Mouse (Mus musculus) adrenal gland, postnatal 4 days (tissue): Measurements from ENCODE around the gene Gm20388. TPM values are rescaled to one million over a fixed set of nuclear protein-coding genes. Genes with fewer than 3 reads are reported as not detected.

Experiments
- DNase-seq, 2 experiments: peaks; one replicate each; pipeline ENCODE4 v3.0.0; 2021 to 2022; ENCODE audit warnings: low spot score in 2 of 2, mixed read lengths in 2 of 2
- total RNA-seq, 2 experiments: library from RNA; stranded (reverse); gene quantifications; 2 replicates each; pipeline ENCODE4 v1.2.3; 2021

Gene Gm20388
- total RNA-seq, 2 experiments from 2014 or later: 8.8 TPM; not detected in 1

DNA sequence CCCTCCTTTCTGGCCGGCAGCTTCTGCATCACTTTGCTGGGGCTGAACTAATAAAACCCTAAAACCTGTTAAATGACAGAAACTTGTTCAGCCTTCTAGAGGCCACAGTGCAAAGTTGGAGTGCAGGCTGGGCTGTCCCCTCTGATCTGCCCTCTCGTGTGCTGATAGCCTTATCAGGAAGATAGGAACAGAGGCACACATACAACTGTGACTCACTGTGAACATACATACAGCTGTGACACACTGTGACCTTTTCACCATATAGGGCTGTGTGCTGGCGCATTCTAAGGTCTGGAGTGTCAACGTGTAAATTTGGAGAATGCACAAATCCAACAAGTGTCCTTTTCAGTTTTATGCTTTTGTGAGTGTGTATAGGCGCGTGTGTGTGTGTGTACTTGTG, 543.8 kb downstream of the Gm20388 start:
- DNase-seq: no peak

DNA sequence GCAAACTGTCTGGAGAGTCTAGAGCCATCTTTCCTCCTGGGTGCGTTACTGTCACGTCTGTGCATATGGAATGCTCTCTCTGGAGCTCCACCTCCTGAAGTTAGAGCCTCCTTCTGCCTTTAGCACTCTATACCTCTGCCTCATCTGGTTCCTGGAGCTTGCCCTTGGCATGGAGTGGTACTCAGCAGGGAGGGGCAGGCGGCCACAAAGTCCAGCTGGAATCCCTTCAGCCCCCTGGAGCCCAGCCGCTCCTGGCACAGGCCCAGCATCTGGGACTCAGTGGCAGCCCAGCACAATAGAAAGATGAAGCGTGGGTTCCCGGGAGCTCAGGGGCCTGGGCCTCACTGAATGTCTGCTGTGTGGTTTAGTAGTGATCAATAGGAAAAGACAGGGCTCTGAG, 549.7 kb downstream of the Gm20388 start:
- no peak for DNase-seq

DNA sequence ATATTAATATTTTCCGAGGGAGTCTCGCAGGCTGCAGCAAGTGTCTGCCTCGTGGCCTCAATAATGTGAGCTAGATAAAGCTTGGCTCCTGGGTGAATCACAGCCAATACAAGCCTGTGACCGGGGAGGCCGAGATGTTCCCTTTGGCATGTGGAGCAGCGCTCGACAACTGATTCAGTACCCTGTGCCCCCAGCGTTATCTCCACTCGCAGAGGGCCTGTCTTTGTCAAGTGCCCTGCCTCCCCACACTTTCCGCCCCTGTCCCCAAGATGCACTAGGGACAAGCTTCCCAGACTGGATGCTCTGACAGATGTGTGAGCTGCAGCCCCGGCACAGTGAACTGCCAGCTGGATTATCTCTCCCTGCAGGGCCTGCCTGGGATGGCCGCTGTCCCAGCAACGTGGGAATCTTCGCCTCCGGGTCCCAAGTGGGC, 551.5 kb downstream of the Gm20388 start:
- DNase-seq: no peak

DNA sequence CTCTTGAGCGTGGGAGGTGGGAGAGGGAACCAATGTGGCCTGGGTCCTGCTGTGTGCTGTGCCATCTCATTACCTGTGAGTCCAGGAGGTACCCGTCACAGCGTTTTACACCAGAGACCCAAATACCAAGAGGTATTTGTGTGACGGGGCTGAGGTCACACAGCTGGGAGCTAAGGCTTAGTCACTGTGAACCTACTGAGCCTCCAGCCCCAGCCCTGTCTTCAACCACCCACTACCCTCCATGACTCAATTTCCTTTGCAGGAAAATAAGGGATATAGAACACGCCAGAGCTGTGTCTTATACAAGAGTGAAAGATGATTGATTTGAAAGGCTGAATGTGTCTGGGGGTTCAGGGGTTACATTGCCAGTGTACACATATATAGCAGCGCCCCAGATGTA, 552.0 kb downstream of the Gm20388 start:
- DNase-seq: no peak

DNA sequence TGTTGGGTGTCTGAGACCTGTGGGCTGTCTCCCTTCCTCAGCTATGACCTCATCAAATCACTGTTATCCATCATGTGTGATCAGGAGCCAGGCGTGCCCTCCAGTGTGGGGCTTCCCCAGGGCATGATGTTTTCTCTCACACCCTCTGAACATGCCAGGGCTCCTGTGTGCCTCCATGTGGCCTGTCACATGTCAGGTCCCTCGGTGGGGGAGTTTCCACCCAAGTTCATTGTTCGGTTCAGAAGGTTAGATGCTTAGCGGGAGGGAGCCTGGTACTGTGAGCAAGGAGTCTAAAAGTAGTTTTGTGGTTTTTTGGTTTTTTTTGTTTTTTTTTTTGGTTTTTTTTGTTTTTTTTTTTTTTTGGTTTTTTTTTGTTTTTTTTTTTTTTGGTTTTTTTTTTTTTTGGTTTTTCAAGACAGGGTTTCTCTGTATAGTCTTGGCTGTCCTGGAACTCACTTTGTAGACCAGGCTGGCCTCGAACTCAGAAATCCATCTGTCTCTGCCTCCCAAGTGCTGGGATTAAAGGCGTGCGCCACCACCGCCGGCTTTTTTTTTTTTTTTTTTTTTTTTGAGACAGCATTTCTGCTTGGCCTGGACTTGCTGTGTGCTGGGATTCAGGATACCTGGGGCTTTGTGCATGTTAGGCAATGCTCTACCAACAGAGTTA, 553.4 kb downstream of the Gm20388 start:
- DNase-seq: no peak

DNA sequence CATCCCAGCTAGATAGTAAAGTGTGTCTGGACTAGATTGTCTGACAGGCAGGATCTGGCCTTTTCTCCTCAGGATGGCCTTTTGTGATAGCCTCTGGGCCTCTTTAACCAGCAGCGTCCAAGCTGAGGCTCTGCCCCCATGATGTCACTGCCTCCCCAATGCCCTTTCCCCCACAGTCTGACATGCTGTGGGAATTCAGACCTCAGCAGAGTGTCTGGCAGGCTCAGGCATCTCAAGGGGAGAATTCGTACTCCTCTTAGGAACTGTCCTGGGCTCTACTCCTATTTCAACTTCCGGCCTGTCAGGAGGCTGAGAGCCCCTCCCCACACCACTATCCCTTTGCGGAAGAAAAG, 553.9 kb downstream of the Gm20388 start:
- DNase-seq: no peak

DNA sequence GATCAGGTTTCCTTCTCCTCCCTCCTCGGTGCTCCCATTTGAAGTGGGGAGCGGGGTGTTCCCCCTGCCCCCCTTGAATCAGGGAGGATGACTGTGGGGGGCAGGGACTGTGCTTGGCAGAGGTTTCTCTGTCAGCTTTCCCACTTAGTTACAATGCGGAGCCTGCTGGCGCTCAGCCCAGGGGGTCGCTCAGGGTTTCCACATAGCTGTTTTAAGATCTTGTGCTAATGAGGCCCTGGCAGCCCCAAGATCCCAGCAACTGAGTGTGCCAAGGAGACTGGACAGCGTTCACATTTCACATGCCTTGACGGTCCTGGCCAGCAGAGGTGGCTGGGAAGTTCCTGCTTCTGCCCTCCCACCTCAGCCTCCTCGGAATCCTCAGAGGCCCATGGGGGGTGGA, 555.1 kb downstream of the Gm20388 start:
- no peak for DNase-seq

DNA sequence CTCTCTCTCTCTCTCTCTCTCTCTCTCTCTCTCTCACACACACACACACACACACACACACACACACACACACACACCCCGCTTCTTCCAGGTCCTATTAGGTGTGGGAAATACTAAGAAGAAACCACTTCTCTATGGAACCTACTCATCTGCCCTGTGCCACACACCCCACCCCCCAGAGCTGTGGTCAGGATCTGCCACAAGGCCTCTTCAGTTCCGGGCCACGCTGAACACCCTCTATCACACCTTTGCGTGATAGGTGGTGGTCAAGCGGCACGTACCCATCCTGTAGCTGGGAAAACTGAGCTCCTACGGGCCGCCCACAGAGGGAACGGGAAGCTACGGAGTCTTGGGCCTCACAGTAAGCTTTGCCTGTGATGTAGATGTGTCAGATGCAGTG, 555.6 kb downstream of the Gm20388 start:
- no peak for DNase-seq

DNA sequence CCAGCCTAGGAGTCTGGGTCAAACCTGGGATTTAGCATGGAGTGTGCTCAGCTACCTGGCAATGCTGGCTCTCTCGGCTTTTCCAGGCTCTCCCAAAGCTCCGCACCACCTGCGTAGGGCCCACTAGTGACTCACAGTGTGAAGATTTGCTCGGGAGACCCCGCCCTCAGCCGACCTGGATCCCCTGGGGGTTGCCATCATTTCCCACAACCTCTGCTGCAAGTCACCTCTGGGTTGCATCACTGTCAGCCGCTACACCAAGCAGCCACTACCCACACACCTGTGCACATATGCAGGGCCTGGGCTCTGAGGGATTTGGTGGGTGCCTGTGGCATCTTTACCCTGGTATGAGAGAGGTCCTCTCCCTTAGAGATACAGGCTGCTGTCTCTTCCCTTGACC, 557.0 kb downstream of the Gm20388 start:
- DNase-seq: no peak

DNA sequence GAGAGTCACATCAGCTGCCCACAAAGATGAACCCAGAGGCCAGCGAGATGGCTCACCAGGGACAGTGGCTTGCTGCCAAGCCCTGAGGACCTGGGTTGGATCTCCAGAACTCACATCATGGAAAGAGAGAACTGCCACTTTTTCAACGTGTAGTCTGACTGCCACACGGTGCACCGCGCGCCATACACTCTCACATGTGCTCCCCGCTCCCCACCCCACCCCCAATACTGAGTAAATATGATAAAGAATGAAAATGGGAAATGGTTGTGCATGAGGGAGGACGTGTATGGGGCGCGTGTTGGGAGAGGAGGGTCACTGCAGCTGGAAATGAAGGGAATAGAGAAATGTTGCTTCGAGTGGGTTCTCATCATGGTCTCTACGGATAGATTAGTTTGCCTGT, 559.5 kb downstream of the Gm20388 start:
- DNase-seq: no peak

DNA sequence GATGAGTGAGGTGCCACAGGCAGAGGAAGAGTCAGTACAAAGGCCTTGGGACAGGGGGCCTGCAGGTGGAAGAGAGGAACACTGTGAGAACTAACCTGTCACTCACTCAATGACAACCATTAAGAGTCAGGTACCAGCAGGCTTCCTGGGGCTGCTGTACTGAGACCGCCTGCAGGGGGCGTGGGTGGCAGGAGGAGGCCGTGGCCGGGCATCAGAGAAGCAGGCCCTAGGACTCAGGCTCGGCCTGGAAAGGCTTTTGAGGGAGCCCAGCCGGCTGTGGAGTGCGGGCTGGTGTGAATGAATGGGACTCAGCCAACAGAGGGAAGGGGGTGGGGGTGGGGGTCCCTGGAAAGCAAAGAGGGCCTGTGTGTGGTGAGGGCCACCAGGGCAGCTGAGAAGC, 560.5 kb downstream of the Gm20388 start:
- no peak for DNase-seq

DNA sequence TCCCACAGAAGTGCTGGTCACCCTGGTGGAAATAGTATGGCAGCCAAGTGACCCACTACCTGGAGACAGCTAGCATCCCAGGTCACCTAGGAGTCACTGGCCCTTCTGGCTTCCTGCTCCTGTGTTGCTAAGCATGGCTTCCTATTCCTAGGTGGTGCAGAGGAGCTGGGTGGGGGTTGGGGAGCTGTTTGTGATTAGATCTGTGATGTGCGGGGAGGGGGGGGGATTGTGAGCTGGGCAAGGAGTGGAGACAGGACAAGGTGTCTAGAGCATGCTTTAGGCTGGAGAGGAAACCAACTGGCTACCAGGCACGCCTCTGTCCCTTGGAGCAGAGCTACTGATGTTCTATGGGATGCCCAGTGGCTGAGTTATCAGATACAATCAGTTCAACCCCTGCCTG, 561.1 kb downstream of the Gm20388 start:
- DNase-seq: no peak

DNA sequence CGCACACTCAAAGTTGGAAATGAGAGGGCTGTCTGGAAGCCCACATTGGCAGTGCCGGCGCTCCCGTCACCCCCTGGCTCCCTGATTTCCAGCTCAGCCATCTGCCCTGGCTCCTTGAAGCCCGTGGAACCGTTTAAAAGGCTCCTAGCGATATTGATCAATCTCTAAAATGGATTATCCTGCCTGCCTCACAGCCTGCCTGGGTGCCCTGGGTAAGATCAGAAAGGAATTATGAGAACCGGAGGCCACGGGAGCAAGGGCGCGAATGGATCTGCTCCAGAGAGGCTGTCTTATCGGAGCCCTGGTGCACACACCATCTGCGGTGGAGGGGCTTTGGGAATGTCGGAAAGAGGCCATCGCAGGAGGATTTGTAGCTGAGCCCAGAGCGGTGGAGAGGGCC, 561.6 kb downstream of the Gm20388 start:
- DNase-seq: no peak

DNA sequence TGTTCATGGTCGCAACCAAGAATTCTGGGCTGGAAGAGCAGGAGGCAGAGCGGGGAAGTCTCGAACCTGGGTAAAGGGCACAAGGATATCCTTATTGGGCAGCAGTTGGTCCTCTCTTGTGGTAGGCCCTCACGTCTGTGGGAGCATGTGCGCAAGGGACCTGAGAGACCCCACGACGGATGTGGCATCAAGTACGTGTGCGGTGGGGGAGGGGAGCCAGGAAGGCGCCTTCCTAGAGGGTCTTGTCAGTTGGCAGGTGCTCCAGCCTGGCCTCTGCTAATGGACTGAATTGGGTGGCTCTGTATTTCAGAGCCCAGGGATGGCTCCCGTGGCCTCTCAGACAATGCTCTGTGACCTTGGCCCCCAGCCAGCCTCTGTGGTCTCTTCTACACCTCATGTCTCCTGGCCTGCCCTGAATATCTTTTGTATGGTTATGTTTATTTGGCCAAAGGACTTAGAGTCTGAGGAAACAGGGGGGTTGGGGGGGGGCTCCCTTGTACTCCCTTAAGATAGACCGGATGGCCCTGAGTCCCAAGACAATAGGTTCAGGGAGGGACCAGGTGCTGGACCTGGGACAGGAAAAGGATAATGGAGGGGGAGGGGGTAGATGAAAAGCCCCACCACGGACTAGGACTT, 563.2 kb downstream of the Gm20388 start:
- DNase-seq: no peak

DNA sequence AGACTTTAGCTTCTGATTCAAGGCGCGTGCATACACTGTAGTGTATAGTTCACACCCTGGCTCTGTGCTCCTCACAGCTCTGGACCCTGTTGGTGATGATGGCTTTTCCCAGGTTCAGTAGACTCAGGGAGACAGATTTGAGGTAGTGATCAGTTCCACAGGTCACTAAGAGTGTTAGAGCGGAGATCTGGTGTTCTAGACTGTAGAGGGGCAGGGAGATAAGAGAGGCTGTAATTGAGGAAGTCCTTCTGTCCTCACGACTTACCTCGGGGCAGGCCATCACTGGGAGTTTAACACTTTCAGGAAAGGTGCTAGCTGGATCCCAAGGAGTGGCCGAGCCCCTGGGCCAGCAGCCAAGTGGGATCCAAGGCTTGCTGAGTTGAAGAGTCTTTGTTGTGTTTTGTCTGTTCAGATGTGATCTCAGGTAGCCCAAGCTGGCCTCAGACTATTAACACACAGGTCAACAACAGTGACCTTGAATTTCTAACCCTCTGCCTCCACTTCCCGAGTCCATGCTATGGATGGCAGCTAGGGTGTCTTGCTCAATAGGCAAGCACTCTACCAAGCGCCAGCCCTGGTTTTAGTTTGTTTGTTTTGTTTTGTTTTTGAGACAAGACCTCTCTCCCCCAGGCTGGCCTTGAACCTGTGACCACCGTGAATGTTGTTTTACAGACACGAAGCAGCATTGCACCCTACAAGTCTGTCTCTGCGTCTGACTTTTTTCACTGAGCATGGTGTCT, 564.0 kb downstream of the Gm20388 start:
- DNase-seq: no peak

DNA sequence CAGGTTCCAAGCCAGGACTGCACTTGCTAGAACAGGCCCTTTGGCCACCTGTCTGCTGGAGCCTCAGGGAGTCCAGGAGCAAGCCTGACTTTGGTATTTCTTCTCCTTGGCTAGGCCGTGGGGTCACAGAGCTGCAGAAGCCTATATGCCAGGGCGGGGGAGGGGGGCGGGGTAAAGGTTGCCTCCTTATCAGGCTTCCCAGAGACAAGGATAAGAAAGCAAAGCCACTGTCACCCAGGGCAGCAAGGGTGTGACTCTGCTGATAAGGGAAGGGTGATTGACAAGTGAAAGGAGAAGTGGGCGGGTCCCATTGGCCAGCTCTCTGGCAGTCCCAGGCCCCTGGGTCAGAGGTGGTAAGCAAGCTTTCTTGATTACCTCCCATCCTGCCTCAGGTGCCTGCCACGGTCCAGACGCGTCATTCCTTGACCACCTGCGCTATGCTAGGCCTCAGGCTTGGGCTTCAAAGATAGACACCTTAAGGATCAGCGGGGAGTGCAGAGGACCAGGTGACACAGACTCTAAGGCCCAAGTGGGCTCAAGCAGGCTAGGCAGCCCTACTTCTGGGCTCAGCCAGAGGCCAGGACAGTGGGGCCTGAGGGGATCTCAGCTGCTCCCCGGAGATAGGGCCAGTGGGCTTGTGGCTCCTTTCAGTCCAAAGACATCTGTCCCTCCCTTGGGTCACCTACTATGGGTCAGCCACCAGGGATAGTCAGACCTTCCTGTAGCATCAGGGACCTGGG, 565.0 kb downstream of the Gm20388 start:
- no peak for DNase-seq

DNA sequence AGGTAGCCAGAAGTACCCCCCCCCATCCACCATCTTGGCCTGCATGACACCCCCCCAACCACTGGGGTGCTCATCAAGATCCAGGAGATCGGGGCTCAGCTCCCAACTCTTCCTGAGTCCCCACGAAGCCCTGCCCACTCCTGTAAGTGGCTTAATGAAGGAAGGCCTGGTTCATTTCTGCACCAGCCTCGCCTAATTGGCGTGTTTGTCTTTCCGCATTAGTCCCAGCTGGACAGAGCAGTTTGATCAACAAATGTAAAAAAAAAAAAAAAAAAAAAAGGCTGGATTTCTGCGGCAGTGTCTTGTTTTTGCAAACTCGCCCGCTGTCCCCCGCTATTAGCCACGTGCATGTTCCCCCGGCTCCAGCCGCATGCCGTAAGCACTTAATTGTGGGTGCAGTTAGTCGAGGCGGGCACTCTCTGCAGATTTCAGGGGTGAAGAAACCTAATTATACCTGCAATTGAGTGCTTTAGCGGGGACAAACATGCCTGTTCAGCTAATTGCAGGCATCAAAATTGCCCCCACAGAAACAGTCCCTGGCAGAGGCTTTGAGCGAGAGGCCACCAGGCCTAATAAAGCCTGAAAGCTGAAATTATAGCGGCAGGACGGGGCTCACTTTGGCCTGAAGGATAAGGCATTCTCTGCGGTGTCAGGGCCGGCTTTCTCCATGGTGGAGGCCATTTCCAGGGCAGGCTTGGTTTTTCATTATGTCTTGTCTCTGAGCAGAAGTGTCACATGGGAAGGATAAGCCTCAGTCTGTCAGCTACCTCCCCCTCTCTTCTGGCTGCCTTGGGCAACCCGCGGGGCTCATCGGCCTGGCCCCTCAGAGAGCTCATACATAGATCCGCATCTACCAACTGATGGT, 566.3 kb downstream of the Gm20388 start:
- no peak for DNase-seq

DNA sequence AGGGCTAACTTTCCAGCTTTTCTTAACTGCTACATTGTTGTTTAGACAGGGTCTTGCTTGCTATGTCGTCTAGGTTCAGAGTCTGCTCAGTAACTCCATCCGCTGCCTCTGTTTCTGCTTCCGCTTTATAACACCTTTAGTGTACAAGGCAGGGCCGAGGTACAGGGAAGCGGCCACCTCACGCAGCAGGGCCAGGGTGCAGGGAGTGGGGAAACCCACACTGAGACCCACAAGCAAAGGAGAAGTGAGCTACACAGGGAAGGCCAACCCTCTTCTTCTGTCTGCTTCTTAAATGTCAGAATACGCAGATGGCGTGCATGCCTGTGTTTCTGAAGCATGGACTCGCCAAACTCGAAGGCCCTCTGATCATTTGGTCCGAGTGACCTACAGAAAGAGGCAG, 568.1 kb downstream of the Gm20388 start:
- DNase-seq: no peak

DNA sequence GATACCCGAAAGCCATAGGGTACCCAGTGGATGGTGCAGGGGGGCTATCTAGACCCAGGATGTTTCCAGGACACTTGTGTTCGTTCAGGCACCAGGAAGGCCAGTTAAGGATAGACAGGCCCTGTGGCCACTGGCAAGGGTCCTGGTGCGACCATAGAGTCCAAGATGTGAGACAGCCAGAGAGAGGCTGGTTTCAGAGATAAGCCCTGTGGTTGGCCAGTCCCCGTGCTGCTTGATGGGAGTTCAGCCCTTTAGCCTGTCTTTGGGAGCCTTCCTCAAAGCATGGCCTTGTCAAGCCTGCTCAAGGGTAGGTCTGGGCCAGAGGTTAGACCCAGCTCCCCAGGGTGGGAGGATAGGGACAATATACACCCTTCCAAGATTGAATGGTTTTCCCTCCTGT, 569.0 kb downstream of the Gm20388 start:
- DNase-seq: no peak

DNA sequence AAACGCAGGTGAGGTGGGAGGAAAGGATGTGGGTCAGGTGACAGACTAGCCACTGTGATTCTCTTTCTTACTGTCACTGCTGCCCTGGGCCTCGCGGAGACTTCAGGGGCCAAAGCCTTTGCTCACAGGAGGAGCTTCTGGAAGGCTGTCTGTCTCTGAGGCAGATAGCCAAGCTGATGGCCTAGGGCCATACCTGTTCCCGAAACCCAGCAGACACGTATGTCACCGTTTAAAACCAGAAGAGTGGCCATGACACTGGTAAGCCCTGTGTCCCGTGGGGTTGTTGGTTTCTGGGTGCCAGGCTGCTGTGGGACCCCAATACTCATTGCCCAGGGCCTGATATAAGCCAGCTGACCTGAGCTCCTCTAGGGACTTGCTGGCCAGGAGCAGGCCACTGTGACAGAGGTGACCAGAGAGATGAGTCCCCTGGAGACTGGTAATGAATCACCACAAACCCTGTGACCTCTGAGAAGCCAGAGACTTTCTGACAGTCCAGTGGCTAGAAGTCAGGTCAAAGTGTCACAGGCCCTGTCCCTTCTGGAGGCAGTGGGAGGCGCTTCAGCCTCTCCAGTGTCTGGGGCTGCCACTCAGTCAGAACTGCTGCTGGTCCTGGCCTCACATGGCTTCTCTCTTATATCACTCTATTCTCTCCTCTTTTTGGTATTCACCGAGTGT, 571.5 kb downstream of the Gm20388 start:
- no peak for DNase-seq
